Mouse (Mus musculus) adrenal gland, postnatal 10 days (tissue): ENCODE results near the gene Slc7a5. TPM values are rescaled to one million over a fixed set of nuclear protein-coding genes. Genes with fewer than 3 reads are reported as not detected.

Experiments
- DNase-seq: peaks from one replicate; pipeline ENCODE4 v3.0.0; 2021; ENCODE audit warnings: mixed read lengths
- long read RNA-seq, 2 experiments: library from polyadenylated mRNA; stranded (forward); transcript quantifications; one replicate each; pipeline ENCODE4 v2.0.0; 2021
- total RNA-seq, 2 experiments: library from RNA; stranded (reverse); gene quantifications; 2 replicates each; pipeline ENCODE4 v1.2.3; 2021

Gene Slc7a5
- total RNA-seq, result 10 to 100 TPM; 32.0 to 47.2 TPM
- long read RNA-seq, experiment 1, partial matches to known transcripts, result 5 of 10 reads
- long read RNA-seq, experiment 1, other reads (novel, unspliced or antisense), result 1 of 10 reads
- long read RNA-seq, experiment 2, transcript Slc7a5-201 (10 exons, 3,517 nt), result major isoform, 19 of 19 reads
- long read RNA-seq, experiment 2, partial matches to known transcripts, result 0 of 19 reads
- long read RNA-seq, experiment 2, other reads (novel, unspliced or antisense), result 0 of 19 reads

DNA sequence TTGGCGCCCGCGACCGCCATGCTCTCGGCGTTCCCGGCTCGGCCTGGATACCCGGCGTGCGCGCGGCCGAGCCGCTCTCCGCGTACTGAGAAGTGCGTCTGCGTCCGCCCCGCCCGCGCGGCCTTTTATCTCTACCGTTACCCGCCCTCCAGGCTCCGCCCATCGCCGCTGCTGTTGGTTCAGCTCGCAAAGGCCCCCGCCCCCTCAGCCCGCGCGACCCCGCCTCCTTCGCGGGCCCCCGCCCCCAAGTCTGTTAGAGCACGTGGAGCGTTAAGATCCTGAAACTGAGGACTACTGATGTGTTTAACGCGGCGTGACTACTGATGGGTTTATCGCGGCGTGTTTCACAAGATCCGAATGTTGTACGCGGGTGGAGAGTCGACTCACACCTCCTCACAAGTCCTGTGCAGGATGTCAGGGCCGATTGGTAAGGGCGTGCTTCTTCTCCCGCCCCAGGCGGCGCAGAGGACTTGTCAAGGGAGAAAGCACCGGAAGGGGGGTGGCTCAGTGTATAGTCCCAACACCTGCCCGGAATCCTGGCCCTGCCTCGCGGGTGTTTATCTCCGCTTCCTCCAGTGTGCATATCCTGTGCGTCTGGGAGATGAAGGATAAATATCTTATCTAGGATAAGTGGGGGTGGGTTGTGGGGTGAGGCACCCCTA is at the start of gene Slc7a5:
Slc7a5 (minus strand) TSS at position 108 of the 662 bp plus-strand sequence.
- peak; percentile 99 for DNase-seq

GRCm38 (mm10) chr8:121955825-121956500 is 48.5 kb upstream of the Slc7a5 start:
- DNase-seq, result no peak

DNA sequence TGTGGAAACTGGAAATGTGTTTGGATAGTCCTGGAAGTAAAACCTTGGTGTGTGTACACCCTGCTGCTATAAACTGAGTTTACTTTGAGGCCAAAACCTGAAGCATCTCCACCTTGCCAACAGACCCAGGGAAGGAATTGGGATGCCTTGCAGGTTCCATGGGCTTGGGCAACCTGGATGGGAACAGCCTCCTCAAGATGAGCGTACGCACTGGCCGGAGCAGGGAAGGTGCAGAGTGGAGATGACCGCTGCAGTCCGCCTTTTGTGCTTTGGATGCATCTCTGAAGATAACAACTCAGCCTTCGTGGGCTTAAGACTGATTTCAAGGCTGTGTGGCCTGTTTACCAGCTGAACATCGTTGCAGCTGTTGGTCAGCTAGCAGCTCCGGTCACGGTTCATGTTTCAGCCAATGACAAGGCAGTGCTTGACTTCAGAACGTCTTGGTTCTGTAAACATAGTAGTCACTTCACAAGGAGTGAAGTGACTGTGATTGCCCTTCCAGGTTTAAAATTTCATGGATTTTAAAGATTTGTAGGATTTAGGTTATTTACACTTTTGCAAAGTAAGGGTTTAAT is 47.6 kb upstream of the Slc7a5 start:
- no peak for DNase-seq

DNA sequence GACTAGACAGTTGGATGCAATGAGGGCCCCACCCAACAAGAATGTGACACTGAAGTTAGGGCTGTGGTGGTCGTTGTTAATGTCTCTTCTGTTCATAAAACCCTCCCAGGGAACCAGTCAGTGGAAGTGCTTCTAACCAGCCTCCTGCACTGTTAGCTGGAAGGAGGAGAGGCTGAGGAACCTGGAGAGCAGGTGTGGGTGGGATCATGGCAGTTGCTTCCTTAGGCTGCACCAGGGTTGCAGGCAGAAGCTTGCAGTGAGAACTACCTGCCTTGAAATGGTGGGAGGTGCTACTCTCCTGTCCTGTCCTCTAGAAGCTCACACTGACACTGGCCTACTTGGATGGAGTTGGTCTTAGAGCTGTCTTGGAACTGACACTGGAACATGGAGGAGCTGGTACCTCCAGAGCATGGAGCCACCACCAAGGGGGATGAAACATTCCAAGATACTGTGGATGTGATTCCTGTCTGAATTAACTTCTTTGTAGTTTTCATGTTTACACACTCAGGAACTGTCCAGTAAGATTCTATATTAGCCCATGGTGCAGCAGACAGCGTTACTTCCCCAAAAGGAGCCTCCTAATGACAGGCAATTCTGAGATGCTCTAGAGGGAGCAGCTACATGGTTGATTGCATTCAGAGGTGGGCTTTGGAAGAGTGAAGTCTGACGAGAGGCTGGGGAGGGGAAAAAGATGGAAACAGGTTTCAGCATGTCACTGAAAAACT is 46.5 kb upstream of the Slc7a5 start:
- no peak for DNase-seq

DNA sequence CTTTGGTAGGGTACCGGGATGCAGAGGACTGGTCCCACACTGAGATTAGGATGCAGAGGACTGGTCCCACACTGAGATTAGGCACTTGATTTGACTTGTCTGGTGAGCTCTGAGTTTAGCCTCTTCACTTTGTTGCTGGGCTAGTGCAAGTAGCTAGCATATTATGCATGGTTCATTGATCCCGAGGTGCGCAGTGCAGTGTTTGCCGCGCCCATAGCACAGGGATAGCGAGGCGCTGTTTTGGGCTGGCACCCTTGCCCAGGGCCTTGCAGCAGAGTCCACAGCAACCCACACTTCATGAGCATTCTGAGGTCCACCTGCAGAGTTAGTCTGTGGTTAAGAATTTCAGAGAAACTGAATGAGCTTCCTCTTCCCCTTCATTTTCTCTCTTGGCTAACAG is 45.3 kb upstream of the Slc7a5 start:
- DNase-seq, result no peak

DNA sequence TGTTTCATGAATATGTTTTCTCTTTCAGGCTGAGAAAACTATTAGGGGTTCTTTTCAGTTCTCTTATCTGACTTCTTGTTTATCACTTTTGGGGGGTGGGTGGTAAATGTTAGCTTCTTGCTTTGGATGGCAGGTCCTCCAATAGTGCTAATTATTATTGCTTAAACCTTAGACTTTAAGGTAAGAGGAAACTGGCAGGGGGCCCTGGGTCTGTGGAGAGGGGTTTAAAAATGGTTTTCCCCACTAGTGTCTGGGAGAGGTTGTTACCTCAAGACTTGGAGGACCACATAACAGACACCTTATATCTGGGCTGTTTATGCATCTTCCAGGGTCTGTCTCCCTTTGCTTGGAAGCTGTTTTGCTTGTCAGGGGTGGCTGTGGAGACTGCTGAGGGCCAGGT is 44.6 kb upstream of the Slc7a5 start:
- no peak for DNase-seq

- no peak for DNase-seq
Measured at GRCm38 (mm10) chr8:121951656-121952009, 44.1 kb upstream of the Slc7a5 start.

DNA sequence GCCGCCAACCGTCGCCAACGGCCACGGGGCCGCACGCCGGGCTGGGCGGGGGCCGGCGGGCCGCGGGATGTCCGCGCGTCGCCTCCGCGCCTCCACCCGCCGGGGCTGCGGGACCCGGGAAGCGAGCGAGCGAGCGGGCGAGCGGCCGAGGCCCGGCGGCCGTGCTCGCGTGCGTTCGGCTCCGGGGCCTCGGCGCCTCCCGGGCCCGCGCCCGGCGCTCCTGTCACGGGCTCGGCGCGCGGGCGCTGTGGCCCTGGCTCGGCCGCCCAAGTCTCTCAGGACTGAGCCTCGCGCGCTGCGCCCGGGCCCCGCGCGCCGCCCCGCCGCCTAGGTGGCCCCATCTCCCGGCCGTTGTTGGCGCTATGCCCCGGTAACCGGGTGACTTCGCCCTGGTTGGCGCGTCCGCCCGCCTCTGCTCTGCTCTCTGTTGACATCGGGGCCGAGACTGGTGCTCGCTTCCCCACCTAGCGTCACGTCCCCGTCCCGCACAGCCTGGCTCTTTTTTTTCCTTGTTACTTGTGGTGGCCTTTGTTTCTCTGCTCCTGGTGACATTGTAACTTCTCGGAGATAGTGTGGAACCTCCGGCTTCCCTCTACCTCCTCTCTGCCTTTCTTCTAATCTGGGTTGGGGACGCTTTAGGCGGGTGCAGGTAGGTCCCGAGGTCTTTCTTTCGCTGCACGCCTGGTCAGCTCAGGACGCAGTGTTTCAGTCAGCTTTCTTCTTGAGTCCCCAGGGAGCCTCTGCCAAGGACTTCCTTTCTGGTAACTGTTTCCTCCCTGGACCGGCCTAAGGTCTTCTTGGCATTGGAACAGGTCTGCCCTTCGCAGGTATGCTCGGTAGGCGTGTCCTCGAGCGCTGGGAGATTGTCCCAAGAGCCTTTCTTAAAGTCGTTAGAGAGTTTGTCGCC is 43.5 kb upstream of the Slc7a5 start:
- peak; percentile 83 for DNase-seq

DNA sequence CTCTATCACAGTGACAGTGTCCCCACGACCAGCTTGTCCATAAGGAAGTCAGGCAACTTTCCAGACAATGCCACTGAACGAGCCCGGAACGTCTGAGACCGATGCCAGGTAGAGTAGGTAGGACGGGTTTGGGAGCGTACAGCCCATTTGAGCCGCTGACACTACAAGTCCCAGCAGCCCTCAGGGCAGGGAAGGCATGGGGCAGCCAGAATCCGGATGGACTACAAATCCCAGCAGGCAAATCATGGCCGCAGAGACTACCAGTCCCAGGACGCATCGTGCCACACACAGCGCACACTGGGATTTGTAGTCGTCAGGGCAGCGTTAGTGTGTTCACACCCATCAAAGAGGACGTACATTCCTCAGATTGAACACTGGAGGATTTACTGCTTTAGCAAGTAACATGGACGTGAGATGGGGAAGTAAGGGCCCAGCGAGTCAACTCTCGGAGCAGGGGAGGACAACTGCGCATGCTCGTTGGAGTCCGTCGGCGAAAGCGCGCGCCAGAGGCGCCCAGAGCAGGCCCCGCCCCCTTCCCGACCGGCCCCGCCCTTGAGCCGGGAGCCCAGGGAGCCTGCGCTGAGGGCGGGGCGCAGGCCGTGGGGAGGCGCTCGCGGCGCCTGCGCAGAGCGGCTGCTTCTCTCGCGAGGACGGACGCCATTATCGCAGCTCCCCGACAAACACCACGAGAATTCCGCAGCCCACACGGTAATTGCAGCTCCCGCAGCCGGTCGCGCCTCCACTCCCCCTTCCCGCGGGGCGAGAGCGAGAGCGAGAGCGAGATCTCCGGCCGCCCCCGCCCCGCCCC is 42.7 kb upstream of the Slc7a5 start:
- DNase-seq, result peak; percentile 99

GRCm38 (mm10) chr8:121949222-121949800 is 41.8 kb upstream of the Slc7a5 start, which contains the start of gene Banp:
Gene Banp (plus strand): TSS chr8:121949750.
- DNase-seq, result no peak

- no peak for DNase-seq
Measured at GRCm38 (mm10) chr8:121948321-121949145, 41.0 kb upstream of the Slc7a5 start.

- peak; percentile 94 for DNase-seq
Measured at GRCm38 (mm10) chr8:121947753-121948141, 40.3 kb upstream of the Slc7a5 start.

DNA sequence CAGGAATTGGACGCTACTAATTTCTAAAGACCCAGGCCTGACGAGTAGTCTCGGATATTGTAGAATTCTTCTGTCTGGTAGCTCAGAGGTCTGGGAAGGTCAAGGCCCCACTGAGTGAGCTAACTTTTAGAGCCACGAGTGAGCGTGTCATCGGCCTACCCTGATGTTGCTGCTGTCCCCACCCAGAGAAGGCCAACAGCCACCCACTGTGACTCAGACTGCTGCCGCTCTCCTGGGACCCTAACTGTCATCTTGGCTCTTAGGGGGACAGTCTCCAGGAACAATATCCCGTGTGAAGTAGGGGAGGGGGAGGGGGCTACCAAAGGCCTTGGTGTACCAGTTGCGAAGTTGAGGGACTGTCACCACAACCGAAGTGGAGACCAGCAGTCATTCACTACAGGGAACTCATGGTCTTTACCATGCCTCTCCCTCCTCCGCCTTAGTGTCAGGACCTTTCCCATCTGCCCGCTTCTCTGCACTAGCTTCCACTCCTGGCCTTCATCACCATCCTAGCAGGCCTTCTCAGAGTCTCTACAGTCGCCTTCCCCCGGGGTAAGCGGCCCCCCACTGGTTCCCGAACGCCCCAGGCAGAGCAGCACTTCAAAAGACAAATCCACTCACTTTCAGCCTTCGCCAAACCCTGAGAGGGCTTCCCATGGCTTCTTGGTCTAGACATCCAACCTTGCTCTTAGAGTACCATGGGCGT is 39.7 kb upstream of the Slc7a5 start:
- no peak for DNase-seq

DNA sequence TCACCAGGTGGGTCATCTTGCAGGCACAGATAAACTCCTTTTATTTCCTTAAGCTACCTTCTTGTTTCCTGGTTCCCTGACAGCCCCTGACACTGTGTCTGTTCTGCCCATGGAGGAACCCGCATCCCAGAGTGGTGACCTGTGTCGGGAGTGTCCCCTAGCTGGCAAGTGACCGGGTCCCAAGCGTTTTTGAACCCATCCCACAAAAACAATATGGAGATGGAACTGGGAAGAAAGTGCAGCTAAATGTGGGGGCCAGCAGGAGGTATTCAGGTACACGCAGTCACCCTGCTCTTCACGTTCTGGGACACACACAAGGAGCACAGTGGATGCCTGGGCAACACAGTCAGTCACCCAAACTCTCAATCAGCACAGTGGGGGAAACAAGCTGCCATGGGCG is 38.9 kb upstream of the Slc7a5 start:
- no peak for DNase-seq

GRCm38 (mm10) chr8:121944831-121945230 is 37.3 kb upstream of the Slc7a5 start, which contains the start of gene Car5a:
Gene Car5a (minus strand): TSS chr8:121944904.
- no peak for DNase-seq

DNA sequence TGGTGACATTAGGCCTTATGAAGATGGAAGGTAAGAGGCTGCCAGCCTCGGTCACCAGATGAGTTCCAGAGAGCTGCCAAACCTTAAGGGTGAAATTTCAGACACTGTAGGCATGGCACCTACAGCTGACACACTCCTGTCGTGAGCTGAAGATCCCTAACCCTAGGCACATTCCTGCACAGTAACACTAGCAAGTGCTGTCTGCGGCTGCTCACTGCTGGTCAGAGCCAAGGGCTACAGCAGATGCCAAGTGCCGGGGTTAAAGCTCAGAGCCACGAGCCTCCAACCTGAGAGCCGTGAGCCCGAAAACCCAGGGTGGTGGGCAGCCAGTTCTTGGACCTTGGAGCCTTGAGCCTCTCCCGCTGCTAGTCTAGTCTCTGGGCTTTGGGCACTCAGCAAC is 36.2 kb upstream of the Slc7a5 start:
- no peak for DNase-seq

- no peak for DNase-seq
Measured at GRCm38 (mm10) chr8:121943057-121943540, 35.6 kb upstream of the Slc7a5 start.

DNA sequence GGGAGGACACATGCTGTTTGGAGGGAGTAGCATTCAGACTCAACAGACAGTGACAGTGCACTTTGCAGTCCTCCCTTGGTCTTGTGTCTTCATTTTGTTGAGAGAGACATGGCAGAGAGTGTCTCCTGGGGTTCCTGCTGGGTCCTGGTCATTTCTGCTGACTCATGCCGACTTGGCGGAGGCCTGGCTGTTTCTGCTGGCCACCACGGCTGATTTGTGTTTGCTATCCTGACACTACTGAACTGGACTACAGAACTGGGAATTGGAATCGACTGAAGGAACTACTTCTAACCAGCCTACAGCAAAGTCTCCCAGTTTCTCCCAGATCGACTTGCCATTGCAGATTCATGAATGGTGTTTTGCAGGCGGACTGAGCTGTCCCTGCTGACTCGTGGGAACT is 31.2 kb upstream of the Slc7a5 start:
- DNase-seq, result no peak
